Mouse (Mus musculus) adrenal gland, adult 2 months (tissue): ENCODE measurements around the gene Rell1. TPM values are rescaled to one million over a fixed set of nuclear protein-coding genes. Genes with fewer than 3 reads are reported as not detected.
"Not testable (repeated sequence)": the region's sequence is repeated elsewhere in the genome, so short reads cannot be mapped to it uniquely, and the experiment has no call there.

Experiments used
- DNase-seq: peaks from one replicate; pipeline ENCODE4 v3.0.0; 2021
- polyA plus RNA-seq: library from polyadenylated mRNA; depleted of rRNA; stranded (reverse); fragments of >200 nt; gene quantifications from 2 replicates; pipeline ENCODE4 v1.2.3, GENCODE M21; 2012; rRNA removed
- total RNA-seq, 2 experiments: library from RNA; stranded (reverse); gene quantifications; 2 replicates each; pipeline ENCODE4 v1.2.3; 2021

The Rell1 gene
- total and polyA plus RNA-seq, 3 experiments, result 21.7 to 69.5 (median 53.6) TPM

GRCm38 (mm10) chr5:63903329-63903728, 65.4 kb downstream of the Rell1 start:
- no peak for DNase-seq

- DNase-seq, result no peak
Measured at GRCm38 (mm10) chr5:63897820-63898110, 70.9 kb downstream of the Rell1 start.

GRCm38 (mm10) chr5:63897001-63897819, 71.5 kb downstream of the Rell1 start:
- not testable (repeated sequence) for DNase-seq

GRCm38 (mm10) chr5:63891912-63892311, 76.8 kb downstream of the Rell1 start:
- DNase-seq, result no peak

- DNase-seq, result no peak
Measured at GRCm38 (mm10) chr5:63891241-63891640, 77.5 kb downstream of the Rell1 start.

- DNase-seq, result no peak
Measured at GRCm38 (mm10) chr5:63887111-63887510, 81.6 kb downstream of the Rell1 start.

- DNase-seq, result no peak
Measured at GRCm38 (mm10) chr5:63886709-63887108, 82.0 kb downstream of the Rell1 start.

- DNase-seq, result no peak
Measured at GRCm38 (mm10) chr5:63886292-63886691, 82.4 kb downstream of the Rell1 start.

- no peak for DNase-seq
Measured at GRCm38 (mm10) chr5:63879026-63879425, 89.7 kb downstream of the Rell1 start.

- no peak for DNase-seq
Measured at GRCm38 (mm10) chr5:63876081-63876480, 92.6 kb downstream of the Rell1 start.

- no peak for DNase-seq
Measured at GRCm38 (mm10) chr5:63874880-63875279, 93.8 kb downstream of the Rell1 start.

GRCm38 (mm10) chr5:63872176-63872932, 96.3 kb downstream of the Rell1 start:
- DNase-seq, result no peak

GRCm38 (mm10) chr5:63867421-63867820, 101.3 kb downstream of the Rell1 start:
- no peak for DNase-seq

- no peak for DNase-seq
Measured at GRCm38 (mm10) chr5:63858901-63859300, 109.8 kb downstream of the Rell1 start.

Other genes with a start within 250 kb of the Rell1 start
- gene 0610040J01Rik, start 156.5 kb downstream of the Rell1 start, total RNA-seq, result under 1 TPM; 0.46 to 0.55 TPM
- 0.29 and 0.68 TPM in 2 replicates for gene 0610040J01Rik, start 156.5 kb downstream of the Rell1 start, polyA plus RNA-seq
- gene Pgm2, start 124.1 kb upstream of the Rell1 start, total RNA-seq, result 10 to 100 TPM; 16.5 to 22.8 TPM
- 4.3 TPM in 2 replicates for gene Pgm2, start 124.1 kb upstream of the Rell1 start, polyA plus RNA-seq
- 10 to 100 TPM in 1 of 2 experiments, 1 to 10 TPM in 1; 9.7 to 14.2 TPM for gene Tbc1d1, start 187.4 kb upstream of the Rell1 start, total RNA-seq
- 7.4 and 10.2 TPM in 2 replicates for gene Tbc1d1, start 187.4 kb upstream of the Rell1 start, polyA plus RNA-seq